Mouse (Mus musculus) kidney, adult 2 months (tissue): ENCODE data around the gene Cd44. TPM values are rescaled to one million over a fixed set of nuclear protein-coding genes. Genes with fewer than 3 reads are reported as not detected.
A peak's percentile ranks its signal among the peaks of the same experiment; 100 is the strongest.

Source experiments
- DNase-seq: peaks from one replicate; pipeline ENCODE4 v3.0.0; 2021
- H3K27ac ChIP-seq: fragments of 200-500 bp; 2 replicates; pipeline ENCODE4 v1.5.1; 2012; ENCODE audit warnings: low read depth, low read length, control low read depth, inconsistent platforms; ENCODE audit not compliant: insufficient read depth
- H3K27me3 ChIP-seq: fragments of 200-500 bp; replicated peaks from 2 replicates; pipeline ENCODE4 v1.6.1; 2012; ENCODE audit warnings: mild to moderate bottlenecking, moderate library complexity, low read length, inconsistent platforms; ENCODE audit not compliant: control insufficient read depth, insufficient read depth
- H3K36me3 ChIP-seq: fragments of 200-500 bp; 2 replicates; pipeline ENCODE4 v1.6.1; 2012; ENCODE audit warnings: mild to moderate bottlenecking, moderate library complexity, low read length, inconsistent platforms; ENCODE audit not compliant: control insufficient read depth, insufficient read depth
- H3K4me1 ChIP-seq: fragments of 200-500 bp; 2 replicates; pipeline ENCODE4 v1.6.1; 2011; ENCODE audit warnings: low read length; ENCODE audit not compliant: control insufficient read depth, insufficient read depth
- H3K4me3 ChIP-seq: fragments of 200-500 bp; 2 replicates; pipeline ENCODE4 v1.5.1; 2011; ENCODE audit warnings: mild to moderate bottlenecking, low read depth, low read length, control low read depth; ENCODE audit not compliant: insufficient read depth
- CTCF ChIP-seq: fragments of 200-500 bp; conservative IDR thresholded peaks from 2 replicates; pipeline ENCODE4 v1.5.1; 2011; ENCODE audit warnings: low read depth, mild to moderate bottlenecking, control low read depth, low read length, moderate library complexity, mixed read lengths; ENCODE audit not compliant: insufficient read depth, insufficient read length
- POLR2A ChIP-seq: fragments of 200-500 bp; IDR thresholded peaks from one replicate; pipeline ENCODE4 v1.6.1; 2011; ENCODE audit warnings: low read depth, low read length, control low read depth
- WGBS: fragments of 180-500 bp; shearing (Covaris S2); methylation state at CpG from one replicate; pipeline ENCODE4 v1.1.7; 2018; 5-methylcytosine and 5-hydroxymethylcytosine counted together
- polyA plus RNA-seq: library from polyadenylated mRNA; depleted of rRNA; stranded (reverse); fragments of >200 nt; gene quantifications from 2 replicates; pipeline ENCODE4 v1.2.3, GENCODE M21; 2012

Cd44 gene
- polyA plus RNA-seq, 1 experiment = 3.3 TPM

- Histone ChIP-seq H3K36me3 (no peaks in the 10 kb centered on the region), H3K27me3 (no peaks in the 10 kb centered on the region), H3K27ac (no peak overlapping the region), H3K4me3 (no peak overlapping the region), H3K4me1 (no peaks in the 10 kb centered on the region)
- DNase-seq = no peak
- TF ChIP-seq POLR2A (no peak), CTCF (no peak)
- WGBS = 70% methylated on average over 11 of the region's 11 CpGs
Measured at GRCm38 (mm10) chr2:102913833-102914545, 12.5 kb upstream of the Cd44 start.

GRCm38 (mm10) chr2:102912951-102913350 lies 11.5 kb upstream of the Cd44 start:
- Histone ChIP-seq H3K27ac (no peak overlapping the region), H3K4me1 (no peaks in the 10 kb centered on the region), H3K27me3 (no peaks in the 10 kb centered on the region), H3K4me3 (no peak overlapping the region), H3K36me3 (no peaks in the 10 kb centered on the region)
- TF ChIP-seq CTCF (no peak), POLR2A (no peak)
- WGBS = 50% methylated on average over 2 of the region's 2 CpGs
- DNase-seq = no peak

- 81% methylated on average over 3 of the region's 3 CpGs for WGBS
- Histone ChIP-seq H3K4me1 (no peaks in the 10 kb centered on the region), H3K36me3 (no peaks in the 10 kb centered on the region), H3K4me3 (no peak overlapping the region), H3K27me3 (no peaks in the 10 kb centered on the region), H3K27ac (no peak overlapping the region)
- DNase-seq = no peak
- TF ChIP-seq POLR2A = no peak
- TF ChIP-seq CTCF = no peak
Measured at GRCm38 (mm10) chr2:102912469-102912868, 11.0 kb upstream of the Cd44 start.

- no peak for TF ChIP-seq POLR2A
- TF ChIP-seq CTCF = no peak
- DNase-seq = no peak
- no peak overlapping the region for H3K4me3 ChIP-seq
- H3K27me3 ChIP-seq = no peaks in the 10 kb centered on the region
- WGBS = 88% methylated on average over 1 of the region's 1 CpGs
- H3K27ac ChIP-seq = no peak overlapping the region
- H3K4me1 ChIP-seq = no peaks in the 10 kb centered on the region
- no peaks in the 10 kb centered on the region for H3K36me3 ChIP-seq
Measured at GRCm38 (mm10) chr2:102909403-102909802, 7.9 kb upstream of the Cd44 start.

GRCm38 (mm10) chr2:102905604-102906003 lies 4.1 kb upstream of the Cd44 start:
- Histone ChIP-seq H3K36me3 (no peaks in the 10 kb centered on the region), H3K27me3 (no peaks in the 10 kb centered on the region; the same call in 1 of the 2 replicates), H3K27ac (no peak overlapping the region), H3K4me1 (no peaks in the 10 kb centered on the region), H3K4me3 (no peak overlapping the region)
- 87% methylated on average over 3 of the region's 3 CpGs for WGBS
- TF ChIP-seq CTCF (no peak), POLR2A (no peak)
- no peak for DNase-seq

GRCm38 (mm10) chr2:102901828-102902223 lies 361 bp upstream of the Cd44 start:
- H3K4me3 ChIP-seq = peak overlapping the region; percentile 4; the same call in 1 of the 2 replicates
- TF ChIP-seq POLR2A (no peak), CTCF (no peak)
- 8% methylated on average over 3 of the region's 3 CpGs for WGBS
- no peaks in the 10 kb centered on the region for H3K36me3 ChIP-seq
- no peak overlapping the region for H3K27ac ChIP-seq
- no peaks in the 10 kb centered on the region for H3K4me1 ChIP-seq
- no peak for DNase-seq
- no peaks in the 10 kb centered on the region; the same call in 1 of the 2 replicates for H3K27me3 ChIP-seq

- no peak for TF ChIP-seq POLR2A
- no peak for TF ChIP-seq CTCF
- H3K36me3 ChIP-seq = no peaks in the 10 kb centered on the region
- no peak for DNase-seq
- 76% methylated on average over 7 of the region's 7 CpGs for WGBS
- no peaks in the 10 kb centered on the region; the same call in 1 of the 2 replicates for H3K27me3 ChIP-seq
- no peak overlapping the region for H3K27ac ChIP-seq
- no peak overlapping the region; the same call in 1 of the 2 replicates for H3K4me3 ChIP-seq
- H3K4me1 ChIP-seq = no peaks in the 10 kb centered on the region
Measured at GRCm38 (mm10) chr2:102900230-102900721, 1.2 kb downstream of the Cd44 start.
